ENCODE assay signal across 9 mouse cellular contexts in genomic region chr2:130166311-130167214, GRCm38 (mm10). TPM values are rescaled to one million over a fixed set of nuclear protein-coding genes. Genes with fewer than 3 reads are reported as not detected.
DNase-seq lines count a peak whose midpoint lies in the region; ATAC-seq lines count a peak whose summit lies in the region.
"Had no signal": no experiment of that assay in that cellular context is flagged by ENCODE, and none has a peak within 500 bp of the region (broad histone marks: within the 10 kb centered on the region; RNA-seq: fewer than 3 reads in every experiment).

No protein-coding gene starts in this region.

- no peak overlapping the region for H3K4me3 ChIP-seq in neural tube, embryonic 11.5 days (ENCODE audit: low read depth, low read length)
- H3K4me3 ChIP-seq in hindbrain, embryonic 10.5 days: no peak overlapping the region
- H3K4me3 ChIP-seq in midbrain, embryonic 13.5 days (replicated peaks): no peak overlapping the region
- H3K4me3 ChIP-seq: embryonic facial prominence, embryonic 13.5 days had no signal

- ATAC-seq in neural tube, embryonic 11.5 days (ENCODE audit: insufficient read depth, low FRiP score, low TSS enrichment): 0 out of 2 replicates have a peak, but pooled peaks have one; percentile 23
- ATAC-seq in midbrain, embryonic 13.5 days: peak; percentile 78

- H3K36me3 ChIP-seq in neural tube, embryonic 11.5 days (ENCODE audit: control insufficient read depth, insufficient read depth, low read length): 0 out of 2 replicates have a peak, but pooled peaks cover 2% of the 10 kb centered on the region
- H3K36me3 ChIP-seq in hindbrain, embryonic 10.5 days: peaks cover 67% of the 10 kb centered on the region
- peaks cover 36% of the 10 kb centered on the region for H3K36me3 ChIP-seq in midbrain, embryonic 13.5 days

- H3K27ac ChIP-seq in neural tube, embryonic 11.5 days (ENCODE audit: low read depth, low read length): no peak overlapping the region
- H3K27ac ChIP-seq in hindbrain, embryonic 10.5 days: no peak overlapping the region
- no peak overlapping the region for H3K27ac ChIP-seq in midbrain, embryonic 13.5 days
- H3K27ac ChIP-seq: embryonic facial prominence, embryonic 13.5 days had no signal

- no peak overlapping the region for H3K9ac ChIP-seq in neural tube, embryonic 11.5 days (ENCODE audit: low read length)
- H3K9ac ChIP-seq in midbrain, embryonic 13.5 days (replicated peaks): no peak overlapping the region
- H3K9ac ChIP-seq: embryonic facial prominence, embryonic 13.5 days had no signal

- DNase-seq in neural tube, embryonic 11.5 days (ENCODE audit: low spot score): peak; percentile 33
- no peak for DNase-seq in neural tube, embryonic 10.5 days (ENCODE audit: extremely low spot score, low spot score)
- DNase-seq in cerebellum, postnatal 10 days: peak; percentile 83 to 86
- peak; percentile 18 for DNase-seq in hindbrain, embryonic 10.5 days (ENCODE audit: low spot score)
- DNase-seq in layer of hippocampus, adult 9-11 months: peak; percentile 76
- DNase-seq in urinary bladder, postnatal 14 days (ENCODE audit: low spot score): no peak
- no peak for DNase-seq in natural killer cell, adult 2 months (ENCODE audit: low spot score in 2 of 2)

- 67% methylated on average over 9 of the region's 9 CpGs for WGBS in neural tube, embryonic 11.5 days
- 70% methylated on average over 9 of the region's 9 CpGs for WGBS in hindbrain, embryonic 10.5 days
- WGBS in midbrain, embryonic 13.5 days: 54% methylated on average over 9 of the region's 9 CpGs

- no peaks in the 10 kb centered on the region for H3K4me1 ChIP-seq in neural tube, embryonic 11.5 days (ENCODE audit: control insufficient read depth, insufficient read depth, low read length)
- no peaks in the 10 kb centered on the region for H3K4me1 ChIP-seq in hindbrain, embryonic 10.5 days (replicated peaks)
- H3K4me1 ChIP-seq in midbrain, embryonic 13.5 days (replicated peaks): no peaks in the 10 kb centered on the region
- H3K4me1 ChIP-seq: embryonic facial prominence, embryonic 13.5 days had no signal

- no peaks in the 10 kb centered on the region for H3K9me3 ChIP-seq in neural tube, embryonic 11.5 days (ENCODE audit: control insufficient read depth, low read length)
- H3K9me3 ChIP-seq in hindbrain, embryonic 10.5 days: no peaks in the 10 kb centered on the region
- H3K9me3 ChIP-seq in midbrain, embryonic 13.5 days: no peaks in the 10 kb centered on the region
- H3K9me3 ChIP-seq: embryonic facial prominence, embryonic 13.5 days had no signal

- no peaks in the 10 kb centered on the region for H3K27me3 ChIP-seq in neural tube, embryonic 11.5 days (ENCODE audit: control insufficient read depth, insufficient read depth, low read length)
- no peaks in the 10 kb centered on the region for H3K27me3 ChIP-seq in hindbrain, embryonic 10.5 days (ENCODE audit: insufficient read depth, poor library complexity, severe bottlenecking)
- no peaks in the 10 kb centered on the region for H3K27me3 ChIP-seq in midbrain, embryonic 13.5 days
- H3K27me3 ChIP-seq: embryonic facial prominence, embryonic 13.5 days had no signal

- H3K4me2 ChIP-seq in neural tube, embryonic 11.5 days (ENCODE audit: low read depth): no peak overlapping the region
- no peak overlapping the region for H3K4me2 ChIP-seq in midbrain, embryonic 13.5 days (replicated peaks)
- H3K4me2 ChIP-seq: embryonic facial prominence, embryonic 13.5 days had no signal

RNA-seq across cellular contexts. Expression of gene Snrpb, which starts 12.6 kb away (rescaled TPM):
- 705 and 724 TPM in 2 replicates for polyA plus RNA-seq in neural tube, embryonic 11.5 days (2014; fragmentation: Nextera tagmentation; extraction: Ambion mirVana)
- 876 and 909 TPM in 2 replicates for polyA plus RNA-seq in hindbrain, embryonic 10.5 days (2016; fragmentation: Nextera tagmentation; extraction: Ambion mirVana)
- 424 and 459 TPM in 2 replicates for polyA plus RNA-seq in midbrain, embryonic 13.5 days (2015; fragmentation: Nextera tagmentation; extraction: Ambion mirVana)

RNA-seq across cellular contexts. Expression of gene Tmc2, which starts 28.4 kb away (rescaled TPM):
- not detected in 2 replicates for polyA plus RNA-seq in neural tube, embryonic 11.5 days (2014; fragmentation: Nextera tagmentation; extraction: Ambion mirVana)
- not detected in 2 replicates for polyA plus RNA-seq in hindbrain, embryonic 10.5 days (2016; fragmentation: Nextera tagmentation; extraction: Ambion mirVana)
- not detected in 2 replicates for polyA plus RNA-seq in midbrain, embryonic 13.5 days (2015; fragmentation: Nextera tagmentation; extraction: Ambion mirVana)
- polyA plus RNA-seq: embryonic facial prominence, embryonic 13.5 days had no signal

RNA-seq across cellular contexts. Expression of gene Tgm6, which starts 54.3 kb away (rescaled TPM):
- not detected in 2 replicates for polyA plus RNA-seq in neural tube, embryonic 11.5 days (2014; fragmentation: Nextera tagmentation; extraction: Ambion mirVana)
- polyA plus RNA-seq in hindbrain, embryonic 10.5 days (2016; fragmentation: Nextera tagmentation; extraction: Ambion mirVana): not detected in 2 replicates
- 0.05 and 0.15 TPM in 2 replicates for polyA plus RNA-seq in midbrain, embryonic 13.5 days (2015; fragmentation: Nextera tagmentation; extraction: Ambion mirVana)

Comparison
In these comparisons a context has a peak if more than half of its experiments do, and no peak if none do; other contexts are left out.
1. DNase-seq: peak in neural tube, embryonic 11.5 days (single experiment), cerebellum, postnatal 10 days (2 of 2), hindbrain, embryonic 10.5 days (single experiment) and layer of hippocampus, adult 9-11 months (single experiment); none in neural tube, embryonic 10.5 days (single experiment), urinary bladder, postnatal 14 days (single experiment) and natural killer cell, adult 2 months (0 of 2).